Mouse (Mus musculus): ENCODE measurements around the gene Fmo3. TPM values are rescaled to one million over a fixed set of nuclear protein-coding genes. Genes with fewer than 3 reads are reported as not detected.

Gene Fmo3
- polyA plus RNA-seq, 1 experiment, result not detected

DNA sequence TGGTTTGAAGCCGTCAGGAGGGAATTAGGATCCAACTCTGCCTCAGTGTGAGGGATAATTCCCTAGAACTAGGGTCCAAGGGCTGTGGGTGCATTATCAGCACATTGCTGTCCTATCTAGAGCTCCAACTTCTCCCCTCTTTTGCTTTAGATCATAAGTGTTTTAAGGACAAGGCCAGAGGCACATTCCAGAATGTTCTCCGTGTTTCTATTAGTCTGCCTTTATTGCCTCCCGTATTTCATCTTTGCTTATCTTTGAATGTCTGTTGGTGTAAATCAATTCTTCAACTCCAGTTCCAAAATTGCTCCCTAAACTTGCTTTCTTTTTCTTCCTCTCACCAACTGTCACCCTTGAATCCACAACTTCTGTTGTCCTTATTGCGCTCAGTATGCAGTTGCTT, 51.9 kb downstream of the Fmo3 start:
- no peak for TF ChIP-seq GATA1 (IDR thresholded peaks at IDR 0.05; ENCODE audit: borderline replicate concordance, low read length)
- H3K4me1 ChIP-seq, result no peaks in the 10 kb centered on the region
- H3K4me3 ChIP-seq (replicated peaks), result no peak overlapping the region
- no peaks in the 10 kb centered on the region for H3K27me3 ChIP-seq (replicated peaks)
- H3K36me3 ChIP-seq (replicated peaks; ENCODE audit: low read length), result no peaks in the 10 kb centered on the region
- no peaks in the 10 kb centered on the region for H3K9me3 ChIP-seq

DNA sequence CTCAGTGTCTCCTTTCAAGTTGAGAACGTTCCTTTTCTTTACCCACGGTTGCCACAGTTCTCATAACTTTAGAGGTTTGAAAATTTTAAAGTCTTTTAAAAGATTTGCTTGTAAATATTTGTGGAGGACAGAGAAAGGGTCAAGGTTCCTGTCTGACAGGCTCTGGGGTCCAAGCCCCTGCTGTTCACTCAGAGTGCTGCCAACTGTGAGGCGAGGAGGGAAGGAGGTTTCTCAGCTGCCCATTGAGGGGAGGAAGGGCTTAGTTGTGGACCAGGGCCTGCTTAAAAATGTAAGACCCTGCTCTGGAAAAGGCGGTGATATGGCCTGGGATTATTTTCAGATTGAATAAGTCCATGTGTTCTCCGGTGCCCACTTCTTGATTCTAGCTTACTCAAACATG, 52.4 kb downstream of the Fmo3 start:
- H3K36me3 ChIP-seq (replicated peaks; ENCODE audit: low read length), result no peaks in the 10 kb centered on the region
- TF ChIP-seq FLI1 (IDR thresholded peaks at IDR 0.05; ENCODE audit: low read length) (no peak), GATA1 (IDR thresholded peaks at IDR 0.05; ENCODE audit: borderline replicate concordance, low read length) (no peak)
- H3K4me3 ChIP-seq (replicated peaks), result no peak overlapping the region
- no peaks in the 10 kb centered on the region for H3K9me3 ChIP-seq
- H3K4me1 ChIP-seq, result no peaks in the 10 kb centered on the region
- H3K27me3 ChIP-seq (replicated peaks), result no peaks in the 10 kb centered on the region

DNA sequence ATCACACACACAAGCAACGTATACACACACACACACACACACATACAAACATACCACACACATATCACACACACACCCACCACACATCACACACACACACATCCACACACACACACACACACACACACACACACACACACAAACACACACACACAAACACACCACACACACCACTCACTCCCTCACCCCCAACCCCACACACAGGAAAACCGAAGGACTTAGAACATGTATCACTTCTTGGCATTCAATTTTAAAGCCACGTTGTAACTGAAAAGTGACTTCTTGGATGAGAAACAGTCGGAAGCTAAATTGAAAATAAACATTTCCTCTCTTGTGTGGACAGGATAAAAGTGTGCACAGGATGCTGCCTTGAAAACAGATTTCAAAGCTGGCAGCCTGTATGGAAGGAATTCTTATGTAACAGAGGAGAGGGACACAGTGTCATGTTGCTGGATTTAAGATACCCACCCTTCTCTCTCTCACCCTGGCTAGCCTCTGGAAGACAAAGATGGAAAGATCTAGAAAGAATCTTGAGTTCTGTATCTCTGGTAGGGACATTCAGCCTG, 52.9 kb downstream of the Fmo3 start:
- H3K27me3 ChIP-seq (replicated peaks), result no peaks in the 10 kb centered on the region
- H3K4me1 ChIP-seq, result no peaks in the 10 kb centered on the region
- H3K4me3 ChIP-seq (replicated peaks), result no peak overlapping the region
- H3K36me3 ChIP-seq (replicated peaks; ENCODE audit: low read length), result no peaks in the 10 kb centered on the region
- no peak for TF ChIP-seq GATA1 (IDR thresholded peaks at IDR 0.05; ENCODE audit: borderline replicate concordance, low read length)
- no peak for TF ChIP-seq FLI1 (IDR thresholded peaks at IDR 0.05; ENCODE audit: low read length)
- no peaks in the 10 kb centered on the region for H3K9me3 ChIP-seq

DNA sequence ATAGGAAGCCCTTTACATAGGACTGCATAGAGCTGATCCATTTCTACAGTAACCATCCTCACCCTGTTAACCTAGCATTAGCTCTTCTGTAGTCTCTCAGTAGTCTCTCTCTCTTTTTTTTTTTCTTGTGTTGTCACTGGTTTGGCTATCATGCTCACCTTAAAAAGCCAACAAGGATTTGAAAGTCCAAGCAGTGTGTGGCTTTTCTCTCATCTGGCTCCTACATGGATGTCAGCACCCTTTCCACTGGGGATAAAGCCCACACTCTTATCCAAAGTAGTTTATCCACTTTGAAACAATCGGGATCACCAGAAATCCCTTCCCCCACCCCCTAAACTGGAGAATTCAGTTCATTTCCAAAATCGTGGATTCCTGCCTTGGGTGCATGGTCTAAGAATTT, 53.7 kb downstream of the Fmo3 start:
- no peaks in the 10 kb centered on the region for H3K27me3 ChIP-seq (replicated peaks)
- TF ChIP-seq GATA1 (IDR thresholded peaks at IDR 0.05; ENCODE audit: borderline replicate concordance, low read length), result no peak
- no peak for TF ChIP-seq FLI1 (IDR thresholded peaks at IDR 0.05; ENCODE audit: low read length)
- H3K4me3 ChIP-seq (replicated peaks), result no peak overlapping the region
- no peaks in the 10 kb centered on the region for H3K4me1 ChIP-seq
- no peaks in the 10 kb centered on the region for H3K9me3 ChIP-seq
- H3K36me3 ChIP-seq (replicated peaks; ENCODE audit: low read length), result no peaks in the 10 kb centered on the region

DNA sequence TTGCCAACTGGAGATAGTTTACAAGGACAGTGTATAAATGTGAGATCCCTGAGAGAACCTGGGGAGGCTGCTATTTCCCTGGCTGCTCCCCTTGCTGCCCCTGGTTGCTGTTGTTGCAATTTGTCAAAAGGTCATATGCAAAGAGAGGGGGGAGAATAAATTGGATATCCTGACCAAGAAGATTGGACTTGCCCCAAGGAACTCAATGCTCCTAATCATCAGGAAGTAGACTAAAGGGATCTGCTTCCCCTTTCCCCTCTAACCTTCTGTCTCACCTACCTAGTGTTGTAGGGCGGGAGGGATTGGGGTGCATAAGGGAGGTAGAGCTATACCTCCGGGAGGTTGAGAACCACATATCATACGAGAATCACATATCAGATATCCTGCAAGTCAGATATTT, 55.2 kb downstream of the Fmo3 start:
- Histone ChIP-seq H3K4me3 (replicated peaks) (no peak overlapping the region), H3K4me1 (no peaks in the 10 kb centered on the region), H3K9me3 (no peaks in the 10 kb centered on the region), H3K27me3 (replicated peaks) (no peaks in the 10 kb centered on the region), H3K36me3 (replicated peaks; ENCODE audit: low read length) (no peaks in the 10 kb centered on the region)
- TF ChIP-seq FLI1 (IDR thresholded peaks at IDR 0.05; ENCODE audit: low read length), result no peak
- no peak for TF ChIP-seq GATA1 (IDR thresholded peaks at IDR 0.05; ENCODE audit: borderline replicate concordance, low read length)

DNA sequence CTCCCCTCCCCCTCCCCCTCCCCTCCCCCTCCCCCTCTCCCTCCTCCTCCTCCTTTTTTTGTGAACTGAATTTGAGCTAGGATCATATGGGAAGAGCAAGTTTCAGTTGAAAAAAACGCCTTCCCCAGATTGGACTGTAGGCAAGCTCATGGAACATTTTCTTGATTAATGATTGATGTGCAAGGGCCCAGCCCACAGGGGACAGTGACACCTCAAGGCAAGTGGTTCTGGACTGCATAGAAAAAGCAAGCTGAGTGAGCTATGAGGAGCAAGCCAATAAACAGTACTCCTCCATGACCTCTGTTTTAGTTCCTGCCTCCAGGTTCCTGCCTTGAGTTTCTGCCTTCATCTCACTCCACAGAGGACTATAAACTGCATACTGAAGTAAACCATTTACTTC, 59.2 kb downstream of the Fmo3 start:
- no peaks in the 10 kb centered on the region for H3K36me3 ChIP-seq (replicated peaks; ENCODE audit: low read length)
- H3K9me3 ChIP-seq, result no peaks in the 10 kb centered on the region
- no peaks in the 10 kb centered on the region for H3K4me1 ChIP-seq
- TF ChIP-seq FLI1 (IDR thresholded peaks at IDR 0.05; ENCODE audit: low read length) (no peak), GATA1 (IDR thresholded peaks at IDR 0.05; ENCODE audit: borderline replicate concordance, low read length) (no peak)
- H3K27me3 ChIP-seq (replicated peaks), result no peaks in the 10 kb centered on the region
- no peak overlapping the region for H3K4me3 ChIP-seq (replicated peaks)

DNA sequence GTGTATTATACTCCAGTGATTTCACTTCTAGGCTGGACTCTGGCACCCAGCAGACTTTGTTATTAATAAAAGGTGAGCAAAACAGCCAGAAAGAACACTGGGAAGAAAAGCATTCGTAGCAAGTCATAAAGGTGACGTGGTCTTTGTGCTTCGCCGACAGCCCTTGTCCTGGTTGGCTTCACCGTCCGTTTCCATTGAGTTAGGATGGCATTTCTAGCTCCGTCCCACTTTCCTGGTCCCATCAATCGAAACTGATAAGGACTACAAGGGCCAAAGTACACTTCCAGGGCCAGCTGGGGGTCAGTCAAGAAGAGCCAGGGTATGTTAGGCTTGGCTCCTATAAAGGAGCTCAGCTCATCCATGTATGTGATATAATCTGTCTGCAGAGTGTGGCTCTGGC, 67.7 kb downstream of the Fmo3 start:
- TF ChIP-seq GATA1 (IDR thresholded peaks at IDR 0.05; ENCODE audit: borderline replicate concordance, low read length), result no peak
- TF ChIP-seq FLI1 (IDR thresholded peaks at IDR 0.05; ENCODE audit: low read length), result no peak
- H3K27me3 ChIP-seq (replicated peaks), result no peaks in the 10 kb centered on the region
- no peaks in the 10 kb centered on the region for H3K9me3 ChIP-seq
- no peaks in the 10 kb centered on the region for H3K36me3 ChIP-seq (replicated peaks; ENCODE audit: low read length)
- no peaks in the 10 kb centered on the region for H3K4me1 ChIP-seq
- no peak overlapping the region for H3K4me3 ChIP-seq (replicated peaks)

DNA sequence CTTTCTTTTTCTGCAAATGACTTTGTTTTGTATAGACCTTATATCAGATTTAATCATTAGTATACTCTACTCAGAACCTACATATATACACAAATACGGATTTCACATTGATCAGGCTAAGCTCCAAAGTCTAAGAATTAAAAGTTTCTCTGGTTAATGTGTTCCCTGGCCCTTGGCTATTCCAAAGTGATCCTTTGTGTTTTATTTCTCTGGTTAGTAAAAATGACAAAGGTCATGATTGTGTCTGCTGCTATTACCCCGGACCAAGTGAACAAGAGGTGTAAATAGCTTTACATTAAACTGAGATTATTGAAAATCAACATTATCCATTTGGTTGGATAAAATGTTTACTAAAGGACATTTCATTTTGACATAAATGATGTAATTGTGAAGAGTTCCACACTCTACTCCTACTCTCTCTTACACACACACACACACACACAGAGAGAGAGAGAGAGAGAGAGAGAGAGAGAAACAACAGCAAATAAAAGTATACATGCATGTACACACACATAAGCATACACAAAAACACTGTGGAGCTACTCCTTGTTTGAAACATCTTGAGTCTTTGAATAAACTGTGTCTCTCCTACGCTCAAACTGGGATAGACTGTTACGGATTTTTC, 69.3 kb downstream of the Fmo3 start:
- H3K36me3 ChIP-seq (replicated peaks; ENCODE audit: low read length), result no peaks in the 10 kb centered on the region
- TF ChIP-seq FLI1 (IDR thresholded peaks at IDR 0.05; ENCODE audit: low read length) (no peak), GATA1 (IDR thresholded peaks at IDR 0.05; ENCODE audit: borderline replicate concordance, low read length) (no peak)
- H3K4me1 ChIP-seq, result no peaks in the 10 kb centered on the region

DNA sequence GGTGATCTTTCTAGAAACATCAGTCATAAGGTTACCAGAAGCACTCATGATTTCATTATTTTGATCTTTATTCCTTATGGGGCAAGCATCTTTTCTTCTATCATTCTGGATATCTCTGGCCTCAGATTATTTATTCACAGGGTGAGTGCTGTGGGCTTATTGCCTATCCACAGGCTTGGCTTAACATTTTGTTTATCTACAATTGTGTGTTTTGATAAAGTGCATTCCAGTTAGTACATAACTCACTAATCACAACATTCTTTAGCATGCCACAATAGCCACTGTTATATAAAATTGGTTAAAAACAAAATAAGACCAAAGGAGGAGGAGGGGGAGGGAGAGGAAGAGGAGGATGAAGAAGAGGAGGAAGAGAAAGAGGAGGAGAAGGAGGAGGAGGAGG, 72.2 kb downstream of the Fmo3 start:
- TF ChIP-seq GATA1 (IDR thresholded peaks at IDR 0.05; ENCODE audit: borderline replicate concordance, low read length), result no peak
- no peak for TF ChIP-seq FLI1 (IDR thresholded peaks at IDR 0.05; ENCODE audit: low read length)
- H3K4me3 ChIP-seq (replicated peaks), result no peak overlapping the region
- H3K4me1 ChIP-seq, result no peaks in the 10 kb centered on the region
- no peaks in the 10 kb centered on the region for H3K27me3 ChIP-seq (replicated peaks)
- H3K9me3 ChIP-seq, result no peaks in the 10 kb centered on the region
- no peaks in the 10 kb centered on the region for H3K36me3 ChIP-seq (replicated peaks; ENCODE audit: low read length)

More for the DNA sequence above, 69.3 kb downstream of the Fmo3 start:
- Histone ChIP-seq H3K27me3 (replicated peaks) (no peaks in the 10 kb centered on the region), H3K4me3 (replicated peaks) (no peak overlapping the region), H3K9me3 (no peaks in the 10 kb centered on the region)

Other genes starting within 250 kb of the Fmo3 start
- 4.8 and 10.4 TPM in 2 replicates for gene Prrc2c, start 244.0 kb downstream of the Fmo3 start, polyA plus RNA-seq (2012; ENCODE audit: insufficient read depth, low replicate concordance)
- gene Fmo4, start 170.6 kb downstream of the Fmo3 start, polyA plus RNA-seq (2012; ENCODE audit: insufficient read depth, low replicate concordance), result not detected in 2 replicates
- gene Fmo1, start 117.9 kb downstream of the Fmo3 start, polyA plus RNA-seq (2012; ENCODE audit: insufficient read depth, low replicate concordance), result not detected in 2 replicates
- not detected in 2 replicates for gene Fmo2, start 85.8 kb downstream of the Fmo3 start, polyA plus RNA-seq (2012; ENCODE audit: insufficient read depth, low replicate concordance)
- not detected in 2 replicates for gene Fmo6, start 47.0 kb downstream of the Fmo3 start, polyA plus RNA-seq (2012; ENCODE audit: insufficient read depth, low replicate concordance)
- not detected in 2 replicates for gene Mroh9, start 101.1 kb upstream of the Fmo3 start, polyA plus RNA-seq (2012; ENCODE audit: insufficient read depth, low replicate concordance)

Measured in megakaryocyte, embryonic 14.5 days (primary cell).